Mouse (Mus musculus) spleen, adult 2 months (tissue): ENCODE measurements at regions not wholly inside any gene's neighbourhood (a gene's known extent, or its start where the extent isn't known, plus 50 kb on each side); places are given as distances from the start of the nearest gene placed in this dataset.

Source experiments
- CTCF ChIP-seq: fragments of 200-500 bp; IDR thresholded peaks from 2 replicates; pipeline ENCODE4 v1.5.1; 2011; ENCODE audit warnings: mild to moderate bottlenecking, inconsistent platforms; ENCODE audit not compliant: insufficient read depth, insufficient read length, insufficient replicate concordance; ENCODE audit errors: extremely low read depth
- POLR2A ChIP-seq: fragments of 200-500 bp; IDR thresholded peaks from 2 replicates; pipeline ENCODE4 v1.6.1; 2011; ENCODE audit warnings: low read depth, low read length, inconsistent platforms

GRCm38 (mm10) chr13:44044546-44045216 lies 260.1 kb downstream of the Cd83 start:
- TF ChIP-seq POLR2A (no peak), CTCF (no peak)
